Mouse (Mus musculus): ENCODE measurements around the gene Rrbp1. TPM values are rescaled to one million over a fixed set of nuclear protein-coding genes. Genes with fewer than 3 reads are reported as not detected.
A peak's percentile ranks its signal among the peaks of the same experiment; 100 is the strongest.

Rrbp1 gene
- 200 and 209 TPM in 2 replicates for polyA plus RNA-seq (2012; rRNA removed)

GRCm38 (mm10) chr2:144011080-144011551 lies at the start of gene Rrbp1:
TSS of gene Rrbp1 (minus strand) at chr2:144011263.
- peak; percentile 89 for DNase-seq (ENCODE audit: low read depth, low spot score)
- under 1% methylated on average over 53 of the region's 53 CpGs for WGBS

- no peak for DNase-seq (ENCODE audit: low read depth, low spot score)
- WGBS: 98% methylated on average over 2 of the region's 2 CpGs
These were observed 46.7 kb upstream of the Rrbp1 start for GRCm38 (mm10) chr2:144057735-144058134.

GRCm38 (mm10) chr2:144052410-144053065 lies 41.5 kb upstream of the Rrbp1 start:
- WGBS: 70% methylated on average over 8 of the region's 8 CpGs
- DNase-seq (ENCODE audit: low read depth, low spot score): no peak

- DNase-seq (ENCODE audit: low read depth, low spot score): no peak
- 91% methylated on average over 6 of the region's 6 CpGs for WGBS
These were observed 39.8 kb upstream of the Rrbp1 start for GRCm38 (mm10) chr2:144050861-144051260.

GRCm38 (mm10) chr2:144050146-144050680 lies 39.1 kb upstream of the Rrbp1 start:
- no peak for DNase-seq (ENCODE audit: low read depth, low spot score)
- 65% methylated on average over 8 of the region's 8 CpGs for WGBS

- 71% methylated on average over 11 of the region's 11 CpGs for WGBS
- no peak for DNase-seq (ENCODE audit: low read depth, low spot score)
These were observed 35.9 kb upstream of the Rrbp1 start for GRCm38 (mm10) chr2:144046916-144047315.

- WGBS: 84% methylated on average over 5 of the region's 5 CpGs
- no peak for DNase-seq (ENCODE audit: low read depth, low spot score)
These were observed 34.9 kb upstream of the Rrbp1 start for GRCm38 (mm10) chr2:144045756-144046560.

GRCm38 (mm10) chr2:144044726-144045125 lies 33.7 kb upstream of the Rrbp1 start:
- DNase-seq (ENCODE audit: low read depth, low spot score): no peak
- WGBS: 83% methylated on average over 6 of the region's 6 CpGs

GRCm38 (mm10) chr2:144032664-144033063 lies 21.6 kb upstream of the Rrbp1 start, which contains the start of gene Banf2:
TSS of gene Banf2 (plus strand) at chr2:144033059.
- 93% methylated on average over 2 of the region's 2 CpGs for WGBS
- DNase-seq (ENCODE audit: low read depth, low spot score): no peak

GRCm38 (mm10) chr2:144030791-144031190 lies 19.7 kb upstream of the Rrbp1 start:
- no peak for DNase-seq (ENCODE audit: low read depth, low spot score)
- 92% methylated on average over 7 of the region's 7 CpGs for WGBS

GRCm38 (mm10) chr2:144026456-144026855 lies 15.4 kb upstream of the Rrbp1 start:
- 64% methylated on average over 4 of the region's 4 CpGs for WGBS

GRCm38 (mm10) chr2:144025361-144025760 lies 14.3 kb upstream of the Rrbp1 start:
- WGBS: 49% methylated on average over 9 of the region's 9 CpGs
- DNase-seq (ENCODE audit: low read depth, low spot score): no peak

More at GRCm38 (mm10) chr2:144026456-144026855, 15.4 kb upstream of the Rrbp1 start:
- DNase-seq (ENCODE audit: low read depth, low spot score): no peak

GRCm38 (mm10) chr2:144022441-144022840 lies 11.4 kb upstream of the Rrbp1 start:
- WGBS: 77% methylated on average over 3 of the region's 3 CpGs
- DNase-seq (ENCODE audit: low read depth, low spot score): no peak

GRCm38 (mm10) chr2:144019971-144020370 lies 8.9 kb upstream of the Rrbp1 start:
- 24% methylated on average over 2 of the region's 2 CpGs for WGBS
- no peak for DNase-seq (ENCODE audit: low read depth, low spot score)

- WGBS: 86% methylated on average over 9 of the region's 9 CpGs
- no peak for DNase-seq (ENCODE audit: low read depth, low spot score)
These were observed 4.8 kb upstream of the Rrbp1 start for GRCm38 (mm10) chr2:144015861-144016260.

GRCm38 (mm10) chr2:144014481-144014880 lies 3.4 kb upstream of the Rrbp1 start:
- DNase-seq (ENCODE audit: low read depth, low spot score): no peak
- WGBS: 52% methylated on average over 5 of the region's 5 CpGs

GRCm38 (mm10) chr2:144014051-144014450 lies 3.0 kb upstream of the Rrbp1 start:
- WGBS: 30% methylated on average over 11 of the region's 11 CpGs
- DNase-seq (ENCODE audit: low read depth, low spot score): no peak

GRCm38 (mm10) chr2:144010282-144011044 lies 600 bp downstream of the Rrbp1 start:
- 1% methylated on average over 107 of the region's 107 CpGs for WGBS
- DNase-seq (ENCODE audit: low read depth, low spot score): no peak

- WGBS: 1% methylated on average over 30 of the region's 30 CpGs
- peak; percentile 58 for DNase-seq (ENCODE audit: low read depth, low spot score)
These were observed 1.3 kb downstream of the Rrbp1 start for GRCm38 (mm10) chr2:144009551-144010281.
